Mouse (Mus musculus): ENCODE data around the gene Kdelr3. TPM values are rescaled to one million over a fixed set of nuclear protein-coding genes. Genes with fewer than 3 reads are reported as not detected.
A peak's percentile ranks its signal among the peaks of the same experiment; 100 is the strongest.

Kdelr3 gene
- total RNA-seq (2014; rRNA removed) (3.1 and 5.6 TPM in 2 replicates), polyA plus RNA-seq (2015; fragmentation: Nextera tagmentation; extraction: Ambion mirVana) (5.3 and 6.8 TPM in 2 replicates)

- Histone ChIP-seq H3K27ac (ENCODE audit: low read depth, low read length) (no peak within 1 kb of the TSS), H3K9me3 (ENCODE audit: low read length) (no peaks in the 10 kb centered on the region), H3K4me1 (ENCODE audit: insufficient read depth) (peaks cover 7% of the 10 kb centered on the region; the same call in 1 of the 2 replicates), H3K36me3 (ENCODE audit: insufficient read depth) (no peaks in the 10 kb centered on the region), H3K4me2 (ENCODE audit: low read depth) (peak within 1 kb of the TSS; percentile 77), H3K27me3 (ENCODE audit: insufficient read depth, low read length) (peaks cover 45% of the 10 kb centered on the region), H3K9ac (0 out of 2 replicates have a peak within 1 kb of the TSS, but pooled peaks have one; percentile 10), H3K4me3 (ENCODE audit: low read depth, low read length) (peak within 1 kb of the TSS; percentile 38)
- ATAC-seq (peak; percentile 42), DNase-seq (peak; percentile 52)
- TF ChIP-seq CTCF (IDR thresholded peaks at IDR 0.05; ENCODE audit: low read depth): no peak
- WGBS: 2% methylated on average over 71 of the region's 71 CpGs
Measured at GRCm38 (mm10) chr15:79516171-79517096, at the start of gene Kdelr3. Gene Kdelr3, plus strand, starts transcription at chr15:79516411.

GRCm38 (mm10) chr15:79466601-79467286 is 49.5 kb upstream of the Kdelr3 start:
- TF ChIP-seq CTCF (IDR thresholded peaks at IDR 0.05; ENCODE audit: low read depth): peak; percentile 100
- H3K27ac ChIP-seq (ENCODE audit: low read depth, low read length): no peak overlapping the region
- H3K9me3 ChIP-seq (ENCODE audit: low read length): no peaks in the 10 kb centered on the region
- no peak overlapping the region for H3K4me3 ChIP-seq (ENCODE audit: low read depth, low read length)
- no peaks in the 10 kb centered on the region for H3K36me3 ChIP-seq (ENCODE audit: insufficient read depth)
- DNase-seq (peak; percentile 91), ATAC-seq (peak; percentile 95)
- 6% methylated on average over 18 of the region's 18 CpGs for WGBS
- no peak overlapping the region for H3K9ac ChIP-seq
- no peaks in the 10 kb centered on the region for H3K4me1 ChIP-seq (ENCODE audit: insufficient read depth)
- peak overlapping the region; percentile 14; the same call in 1 of the 2 replicates for H3K4me2 ChIP-seq (ENCODE audit: low read depth)
- no peaks in the 10 kb centered on the region for H3K27me3 ChIP-seq (ENCODE audit: insufficient read depth, low read length)

DNA sequence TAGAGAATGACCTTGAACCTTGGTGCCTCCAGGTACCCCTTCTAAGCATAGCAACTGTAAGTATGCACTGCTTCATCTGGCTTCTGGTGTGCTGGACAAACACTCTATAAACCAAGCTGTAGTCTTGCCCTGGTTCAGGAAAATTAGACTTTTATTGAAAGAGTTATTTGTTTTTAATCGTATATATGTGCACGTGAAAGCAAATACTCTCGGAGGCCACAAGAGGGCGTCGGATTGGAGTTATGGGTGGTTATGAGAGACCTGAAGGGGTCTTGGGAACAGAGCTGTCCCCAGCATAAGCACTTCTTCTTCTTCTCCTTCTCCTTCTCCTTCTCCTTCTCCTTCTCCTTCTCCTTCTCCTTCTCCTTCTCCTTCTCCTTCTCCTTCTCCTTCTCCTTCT is 46.6 kb upstream of the Kdelr3 start:
- no peaks in the 10 kb centered on the region for H3K27me3 ChIP-seq (ENCODE audit: insufficient read depth, low read length)
- H3K4me2 ChIP-seq (ENCODE audit: low read depth): no peak overlapping the region
- H3K4me3 ChIP-seq (ENCODE audit: low read depth, low read length): no peak overlapping the region
- H3K9ac ChIP-seq: no peak overlapping the region
- no peak for DNase-seq
- WGBS: 70% methylated on average over 5 of the region's 5 CpGs
- no peaks in the 10 kb centered on the region for H3K9me3 ChIP-seq (ENCODE audit: low read length)
- H3K36me3 ChIP-seq (ENCODE audit: insufficient read depth): no peaks in the 10 kb centered on the region
- TF ChIP-seq CTCF (IDR thresholded peaks at IDR 0.05; ENCODE audit: low read depth): no peak
- H3K27ac ChIP-seq (ENCODE audit: low read depth, low read length): no peak overlapping the region
- no peak for ATAC-seq
- H3K4me1 ChIP-seq (ENCODE audit: insufficient read depth): no peaks in the 10 kb centered on the region

DNA sequence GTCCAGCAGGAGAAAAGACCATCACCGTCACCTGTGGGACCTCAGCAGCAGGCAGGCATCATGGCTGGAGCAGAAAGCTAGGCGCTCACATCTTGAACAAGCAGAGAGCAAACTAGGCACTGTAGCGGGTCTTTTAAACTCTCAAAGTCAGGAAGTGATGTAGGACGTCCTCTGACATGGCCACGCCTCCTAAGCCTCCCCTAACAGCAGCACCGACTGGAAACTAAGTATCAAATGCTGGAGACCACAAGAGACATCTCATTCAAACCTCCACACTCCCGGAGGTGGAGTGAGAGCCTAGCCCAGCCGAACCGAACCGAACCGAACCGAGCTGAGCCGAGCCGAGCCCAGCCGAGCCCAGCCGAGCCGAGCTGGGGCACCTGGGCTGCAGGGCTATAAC is 45.6 kb upstream of the Kdelr3 start:
- Histone ChIP-seq H3K9me3 (ENCODE audit: low read length) (no peaks in the 10 kb centered on the region), H3K4me3 (ENCODE audit: low read depth, low read length) (0 out of 2 replicates have a peak overlapping the region, but pooled peaks have one; percentile 2), H3K4me1 (ENCODE audit: insufficient read depth) (no peaks in the 10 kb centered on the region), H3K27ac (ENCODE audit: low read depth, low read length) (no peak overlapping the region), H3K36me3 (ENCODE audit: insufficient read depth) (no peaks in the 10 kb centered on the region), H3K4me2 (ENCODE audit: low read depth) (peak overlapping the region; percentile 36), H3K9ac (no peak overlapping the region), H3K27me3 (ENCODE audit: insufficient read depth, low read length) (no peaks in the 10 kb centered on the region)
- TF ChIP-seq CTCF (IDR thresholded peaks at IDR 0.05; ENCODE audit: low read depth): no peak
- no peak for ATAC-seq
- WGBS: 40% methylated on average over 17 of the region's 17 CpGs
- DNase-seq: no peak

- Histone ChIP-seq H3K4me3 (ENCODE audit: low read depth, low read length) (0 out of 2 replicates have a peak overlapping the region, but pooled peaks have one; percentile 2), H3K9me3 (ENCODE audit: low read length) (no peaks in the 10 kb centered on the region), H3K27ac (ENCODE audit: low read depth, low read length) (no peak overlapping the region), H3K4me2 (ENCODE audit: low read depth) (peak overlapping the region; percentile 36), H3K4me1 (ENCODE audit: insufficient read depth) (no peaks in the 10 kb centered on the region), H3K27me3 (ENCODE audit: insufficient read depth, low read length) (no peaks in the 10 kb centered on the region), H3K36me3 (ENCODE audit: insufficient read depth) (no peaks in the 10 kb centered on the region), H3K9ac (no peak overlapping the region)
- ATAC-seq (no peak), DNase-seq (no peak)
- 44% methylated on average over 10 of the region's 10 CpGs for WGBS
- no peak for TF ChIP-seq CTCF (IDR thresholded peaks at IDR 0.05; ENCODE audit: low read depth)
Measured at GRCm38 (mm10) chr15:79471095-79471494, 45.1 kb upstream of the Kdelr3 start.

- WGBS: 88% methylated on average over 5 of the region's 5 CpGs
- Histone ChIP-seq H3K4me3 (ENCODE audit: low read depth, low read length) (no peak overlapping the region), H3K27ac (ENCODE audit: low read depth, low read length) (no peak overlapping the region), H3K9ac (no peak overlapping the region), H3K36me3 (ENCODE audit: insufficient read depth) (no peaks in the 10 kb centered on the region), H3K4me2 (ENCODE audit: low read depth) (no peak overlapping the region), H3K4me1 (ENCODE audit: insufficient read depth) (no peaks in the 10 kb centered on the region), H3K9me3 (ENCODE audit: low read length) (no peaks in the 10 kb centered on the region), H3K27me3 (ENCODE audit: insufficient read depth, low read length) (no peaks in the 10 kb centered on the region)
- DNase-seq (no peak), ATAC-seq (no peak)
- TF ChIP-seq CTCF (IDR thresholded peaks at IDR 0.05; ENCODE audit: low read depth): peak; percentile 22; the same call in 1 of the 2 replicates
Measured at GRCm38 (mm10) chr15:79473042-79473441, 43.2 kb upstream of the Kdelr3 start.
